Mouse (Mus musculus): ENCODE measurements around the gene Serpind1. TPM values are rescaled to one million over a fixed set of nuclear protein-coding genes. Genes with fewer than 3 reads are reported as not detected.

Gene Serpind1
- total RNA-seq, 2 experiments from 2014 or later, result 0.60 to 0.92 TPM

DNA sequence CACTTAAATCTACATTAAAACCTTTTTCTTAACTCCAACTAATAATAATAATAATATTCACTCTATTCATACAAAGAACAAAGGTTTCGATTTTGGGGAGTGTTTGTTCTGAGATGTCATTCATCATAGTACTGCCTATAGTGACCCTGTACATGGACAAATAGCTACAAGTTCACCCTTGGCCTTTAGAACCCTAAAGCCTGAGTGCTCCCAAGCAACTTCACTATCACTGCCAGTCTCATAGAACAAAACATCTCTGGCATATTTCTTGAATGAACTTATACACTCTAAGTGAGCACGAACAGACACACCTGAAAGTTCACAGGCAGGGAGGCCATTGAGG, 14.6 kb downstream of the Serpind1 start:
- no peak for DNase-seq (ENCODE audit: low spot score in 2 of 2)

DNA sequence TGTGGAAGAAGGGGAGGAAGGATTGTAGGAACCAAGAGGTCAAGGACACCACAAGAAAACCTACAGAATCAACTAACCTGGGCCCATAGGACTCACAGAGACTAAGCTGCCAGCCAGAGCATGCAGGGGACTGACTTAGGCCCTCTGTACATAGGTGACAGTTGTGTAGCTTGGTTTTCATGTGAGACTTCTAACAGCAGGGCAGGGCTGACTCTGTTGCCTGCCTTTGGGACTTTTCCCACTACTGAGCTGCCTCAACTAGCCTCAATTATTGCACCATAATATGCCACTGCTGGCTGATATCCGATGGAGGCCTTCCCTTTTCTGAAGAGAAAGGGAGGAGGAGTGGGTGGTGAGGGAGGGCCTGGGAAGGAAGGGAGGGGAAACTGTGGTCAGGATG, 15.6 kb downstream of the Serpind1 start:
- DNase-seq (ENCODE audit: low spot score in 2 of 2), result no peak

DNA sequence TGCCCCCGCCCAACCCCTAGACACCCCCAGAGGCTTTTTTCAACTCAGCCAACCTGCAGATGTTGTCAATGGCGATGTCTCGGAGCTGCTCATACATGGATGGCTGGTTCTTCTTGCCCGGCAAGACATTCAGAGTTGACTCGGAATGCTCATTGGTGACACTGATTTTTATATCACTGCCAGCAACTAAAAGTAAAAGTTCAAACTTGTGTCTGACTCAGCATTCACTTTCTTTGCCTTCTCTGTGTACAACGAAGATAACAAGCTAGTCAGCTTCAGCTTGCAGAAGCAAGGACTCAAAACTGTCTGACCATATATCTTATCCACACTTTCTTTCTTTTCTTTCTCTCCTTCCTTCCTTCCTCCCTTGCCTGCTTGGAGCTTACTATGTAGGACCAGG, 24.9 kb downstream of the Serpind1 start:
- DNase-seq (ENCODE audit: low spot score in 2 of 2), result no peak

DNA sequence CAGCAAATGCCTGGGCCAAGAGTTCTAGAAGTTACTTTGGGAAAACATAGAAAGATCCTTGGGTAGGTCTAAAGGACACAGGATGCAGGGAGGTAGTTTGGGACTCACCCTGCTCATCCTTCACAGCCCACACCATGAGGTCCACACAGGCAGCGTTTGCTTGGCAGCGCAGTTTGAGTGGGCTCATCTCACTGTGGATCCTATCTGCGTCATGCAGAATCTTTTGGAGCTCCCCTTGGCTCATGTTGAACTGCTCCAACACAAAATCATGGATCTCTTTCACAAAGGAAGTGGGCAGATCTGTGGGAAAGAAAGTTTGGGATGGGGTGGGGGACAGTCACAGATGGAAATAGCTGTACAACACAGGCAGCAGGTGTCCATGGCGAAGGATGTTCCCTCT, 27.6 kb downstream of the Serpind1 start:
- DNase-seq (ENCODE audit: low spot score in 2 of 2), result no peak

DNA sequence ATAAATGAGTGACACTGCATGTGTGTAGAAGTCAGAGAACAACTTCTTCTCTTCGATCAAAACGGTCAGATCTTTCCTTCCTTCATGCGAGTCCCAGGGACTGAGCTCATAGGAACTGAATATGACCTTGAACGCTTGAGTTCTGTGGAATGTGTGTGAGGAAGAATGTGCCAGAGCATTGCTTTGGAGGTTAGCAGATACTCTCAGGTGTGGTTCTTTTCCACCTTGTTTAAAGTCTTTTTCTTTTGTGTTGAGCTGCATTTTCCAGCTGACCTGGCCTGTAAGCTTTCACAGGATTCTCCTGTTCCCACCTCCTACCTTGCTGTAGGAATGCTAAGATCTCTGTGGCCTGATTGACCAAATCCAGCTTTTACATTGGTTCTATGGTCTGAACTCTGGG, 51.1 kb downstream of the Serpind1 start:
- no peak for DNase-seq (ENCODE audit: low spot score in 2 of 2)

DNA sequence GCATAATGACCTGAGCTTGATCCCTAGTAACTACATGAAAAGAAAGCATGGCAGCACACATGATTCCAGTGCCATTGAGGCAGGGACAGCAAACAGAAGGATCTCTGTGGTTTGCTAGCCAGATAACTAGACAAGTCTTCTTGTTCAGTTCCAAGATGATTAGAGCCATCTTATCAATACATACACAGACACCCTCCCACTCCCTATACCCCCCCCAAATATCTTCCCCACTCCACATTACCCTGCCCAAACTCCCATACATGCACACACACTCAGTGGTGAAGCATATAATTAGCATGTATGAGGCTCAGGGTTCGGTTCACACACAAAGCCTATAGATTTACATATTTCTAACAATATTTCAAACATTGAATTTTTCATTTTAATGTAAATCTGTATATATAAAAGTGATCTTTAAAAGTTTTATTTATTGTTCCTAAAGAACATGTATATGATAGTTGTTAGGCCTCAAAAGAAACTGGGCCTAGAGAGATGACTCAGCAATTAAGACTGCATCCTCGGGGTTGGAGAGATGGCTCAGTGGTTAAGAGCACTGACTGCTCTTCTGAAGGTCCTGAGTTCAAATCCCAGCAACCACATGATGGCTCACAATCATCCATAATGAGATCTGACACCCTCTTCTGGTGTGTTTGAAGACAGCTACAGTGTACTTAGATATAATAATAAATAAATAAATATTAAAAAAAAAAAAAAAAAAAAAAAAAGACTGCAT, 52.6 kb downstream of the Serpind1 start:
- no peak for DNase-seq (ENCODE audit: low spot score in 2 of 2)

DNA sequence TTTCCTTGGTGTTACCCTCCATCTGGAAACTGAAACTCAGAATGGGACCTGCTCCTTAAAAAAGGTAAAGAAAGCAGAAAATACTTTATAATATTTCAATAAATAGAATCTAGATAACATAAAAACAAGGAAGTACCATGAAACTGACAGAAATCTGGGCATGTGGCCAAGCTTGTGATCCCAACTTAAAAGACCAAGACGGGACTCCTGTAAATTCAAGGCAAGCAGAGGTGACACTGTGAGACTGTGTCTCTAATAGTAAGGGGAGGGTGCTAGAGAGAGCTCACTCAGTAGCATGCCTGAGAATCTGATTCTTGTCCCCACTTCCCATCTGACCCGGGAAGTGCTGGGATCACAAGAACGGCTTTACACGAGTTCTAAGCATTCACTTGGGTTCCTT, 61.6 kb downstream of the Serpind1 start:
- no peak for DNase-seq (ENCODE audit: low spot score in 2 of 2)

Other genes starting within 250 kb of the Serpind1 start
- 10 to 100 TPM; 89.8 to 89.9 TPM for gene Ppil2, start 220.1 kb upstream of the Serpind1 start, total RNA-seq (2021)
- gene 2610318N02Rik, start 206.2 kb upstream of the Serpind1 start, total RNA-seq (2021), result 1 to 10 TPM in 1 of 2 experiments, under 1 TPM in 1; 0.97 to 1.2 TPM
- 10 to 100 TPM; 15.8 to 24.9 TPM for gene Sdf2l1, start 199.0 kb upstream of the Serpind1 start, total RNA-seq (2021)
- gene Ydjc, start 186.8 kb upstream of the Serpind1 start, total RNA-seq (2021), result 10 to 100 TPM; 33.6 to 34.8 TPM
- 1 to 10 TPM; 3.0 to 3.3 TPM for gene Ccdc116, start 184.1 kb upstream of the Serpind1 start, total RNA-seq (2021)
- 100 to 1,000 TPM; 157 to 159 TPM for gene Ube2l3, start 128.7 kb upstream of the Serpind1 start, total RNA-seq (2021)
- gene Rimbp3, start 122.8 kb upstream of the Serpind1 start, total RNA-seq (2021), result 1 to 10 TPM; 2.5 to 3.1 TPM
- gene Hic2, start 97.8 kb upstream of the Serpind1 start, total RNA-seq (2021), result 1 to 10 TPM; 4.3 to 4.4 TPM
- gene Tmem191c, start 55.3 kb upstream of the Serpind1 start, total RNA-seq (2021), result 100 to 1,000 TPM in 1 of 2 experiments, 10 to 100 TPM in 1; 86.7 to 100 TPM
- gene Snap29, start 74.6 kb downstream of the Serpind1 start, total RNA-seq (2021), result 10 to 100 TPM; 27.3 to 31.2 TPM
- gene Pi4ka, start 74.9 kb downstream of the Serpind1 start, total RNA-seq (2021), result 100 to 1,000 TPM; 222 to 236 TPM
- gene Crkl, start 120.6 kb downstream of the Serpind1 start, total RNA-seq (2021), result 10 to 100 TPM; 37.3 to 37.4 TPM
- 10 to 100 TPM; 59.1 to 61.5 TPM for gene Aifm3, start 158.2 kb downstream of the Serpind1 start, total RNA-seq (2021)
- gene Lztr1, start 177.3 kb downstream of the Serpind1 start, total RNA-seq (2021), result 100 to 1,000 TPM; 204 to 215 TPM
- gene Thap7, start 199.8 kb downstream of the Serpind1 start, total RNA-seq (2021), result 10 to 100 TPM; 38.1 to 40.8 TPM
- gene Lrrc74b, start 229.9 kb downstream of the Serpind1 start, total RNA-seq (2021), result 1 to 10 TPM in 1 of 2 experiments, under 1 TPM in 1; 0.67 to 1.6 TPM
- 1 to 10 TPM in 1 of 2 experiments, under 1 TPM in 1; 0.83 to 1.1 TPM for gene P2rx6, start 230.5 kb downstream of the Serpind1 start, total RNA-seq (2021)